Mouse (Mus musculus) spleen, adult 2 months (tissue): ENCODE measurements around the gene Syt1. TPM values are rescaled to one million over a fixed set of nuclear protein-coding genes. Genes with fewer than 3 reads are reported as not detected.

Experiments used
- DNase-seq, 2 experiments: peaks; one replicate each; pipeline versions ENCODE4 v3.0.0 to v3.0.0-alpha.2; 2012 to 2021; ENCODE audit warnings: low spot score in 2 of 2, low read depth in 1 of 2
- H3K27ac ChIP-seq: fragments of 200-500 bp; 2 replicates; pipeline ENCODE4 v1.5.1; 2012; ENCODE audit warnings: low read length, inconsistent platforms; ENCODE audit not compliant: insufficient read depth
- H3K27me3 ChIP-seq: fragments of 200-500 bp; 2 replicates; pipeline ENCODE4 v1.6.1; 2012; ENCODE audit warnings: mild to moderate bottlenecking, moderate library complexity, low read length, inconsistent platforms; ENCODE audit not compliant: control insufficient read depth, insufficient read depth
- H3K36me3 ChIP-seq: fragments of 200-500 bp; 2 replicates; pipeline ENCODE4 v1.6.1; 2012; ENCODE audit warnings: mild to moderate bottlenecking, low read length, inconsistent platforms; ENCODE audit not compliant: control insufficient read depth, insufficient read depth
- H3K4me1 ChIP-seq: fragments of 200-500 bp; 2 replicates; pipeline ENCODE4 v1.6.1; 2011; ENCODE audit warnings: inconsistent platforms; ENCODE audit not compliant: control insufficient read depth, insufficient read depth, insufficient read length
- H3K4me3 ChIP-seq: fragments of 200-500 bp; 2 replicates; pipeline ENCODE4 v1.5.1; 2011; ENCODE audit warnings: mild to moderate bottlenecking, inconsistent platforms; ENCODE audit not compliant: insufficient read depth, insufficient read length; ENCODE audit errors: extremely low read depth
- CTCF ChIP-seq: fragments of 200-500 bp; IDR thresholded peaks from 2 replicates; pipeline ENCODE4 v1.5.1; 2011; ENCODE audit warnings: mild to moderate bottlenecking, inconsistent platforms; ENCODE audit not compliant: insufficient read depth, insufficient read length, insufficient replicate concordance; ENCODE audit errors: extremely low read depth
- POLR2A ChIP-seq: fragments of 200-500 bp; IDR thresholded peaks from 2 replicates; pipeline ENCODE4 v1.6.1; 2011; ENCODE audit warnings: low read depth, low read length, inconsistent platforms
- WGBS: fragments of 180-500 bp; shearing (Covaris S2); methylation state at CpG from one replicate; pipeline ENCODE4 v1.1.7; 2018; 5-methylcytosine and 5-hydroxymethylcytosine counted together
- polyA plus RNA-seq: library from polyadenylated mRNA; depleted of rRNA; stranded (reverse); fragments of >200 nt; gene quantifications from 2 replicates; pipeline ENCODE4 v1.2.3, GENCODE M21; 2012

The Syt1 gene
- polyA plus RNA-seq, 1 experiment: 0.44 TPM

DNA sequence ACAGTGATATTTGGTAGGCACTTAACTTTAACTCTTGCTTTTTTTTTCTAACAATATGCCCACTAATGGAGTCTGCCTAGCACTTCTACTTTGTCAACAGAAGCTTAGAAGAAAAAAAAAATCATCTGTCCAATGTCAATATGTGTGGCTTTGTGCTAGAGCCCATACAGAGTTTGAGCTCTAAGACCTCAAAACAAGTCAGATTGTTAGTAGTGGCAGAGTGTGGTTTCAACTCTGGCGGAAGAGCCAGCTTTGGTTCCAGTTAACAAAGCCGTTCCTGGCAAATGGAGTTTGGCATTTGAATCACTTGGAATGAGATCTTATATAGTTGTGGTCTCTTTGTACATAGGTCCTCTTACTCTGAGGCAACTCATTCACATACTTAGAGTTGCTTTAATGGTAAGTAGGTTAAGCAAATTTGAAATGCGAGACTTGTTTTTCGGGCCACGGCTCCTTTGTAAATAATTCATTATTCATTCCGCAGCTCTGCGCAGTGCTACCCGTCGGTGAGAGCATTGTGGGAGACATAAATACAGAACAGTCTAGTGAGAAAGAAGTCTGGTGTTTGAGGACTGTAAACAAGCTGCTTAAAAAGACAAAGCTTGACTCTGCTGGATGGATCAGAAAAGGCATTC, 429.9 kb downstream of the Syt1 start:
- TF ChIP-seq POLR2A (no peak), CTCF (no peak)
- Histone ChIP-seq H3K36me3 (no peaks in the 10 kb centered on the region), H3K4me1 (no peaks in the 10 kb centered on the region), H3K27ac (no peak overlapping the region), H3K27me3 (no peaks in the 10 kb centered on the region), H3K4me3 (no peak overlapping the region)
- 90% methylated on average over 9 of the region's 9 CpGs for WGBS
- DNase-seq: no peak

GRCm38 (mm10) chr10:108579396-108579795, 431.4 kb downstream of the Syt1 start:
- Histone ChIP-seq H3K27me3 (no peaks in the 10 kb centered on the region), H3K4me1 (no peaks in the 10 kb centered on the region), H3K27ac (no peak overlapping the region), H3K36me3 (no peaks in the 10 kb centered on the region), H3K4me3 (no peak overlapping the region)
- WGBS: 86% methylated on average over 4 of the region's 4 CpGs
- DNase-seq: no peak
- no peak for TF ChIP-seq POLR2A
- TF ChIP-seq CTCF: no peak

DNA sequence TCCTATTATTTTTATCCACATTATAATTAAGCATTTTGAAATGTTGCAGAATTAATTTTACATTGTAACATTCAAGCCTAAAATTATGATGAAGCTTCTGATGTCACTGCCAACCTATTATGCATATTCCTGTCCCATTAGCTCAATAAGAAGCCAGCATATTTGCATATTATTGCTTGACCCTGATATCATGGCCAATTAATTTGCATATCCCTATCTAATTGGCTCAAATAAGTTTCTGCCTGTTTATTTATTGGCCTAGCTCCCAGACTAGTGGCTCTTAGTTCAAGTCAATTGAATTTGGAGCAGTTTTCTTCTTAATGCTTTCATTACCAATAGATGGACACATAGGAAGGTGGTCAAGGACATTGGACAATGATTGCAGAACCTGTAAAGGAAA, 433.2 kb downstream of the Syt1 start:
- DNase-seq: no peak
- TF ChIP-seq POLR2A (no peak), CTCF (no peak)
- no peak overlapping the region for H3K4me3 ChIP-seq
- H3K27ac ChIP-seq: no peak overlapping the region
- no peaks in the 10 kb centered on the region for H3K27me3 ChIP-seq
- no peaks in the 10 kb centered on the region for H3K36me3 ChIP-seq
- no peaks in the 10 kb centered on the region for H3K4me1 ChIP-seq

DNA sequence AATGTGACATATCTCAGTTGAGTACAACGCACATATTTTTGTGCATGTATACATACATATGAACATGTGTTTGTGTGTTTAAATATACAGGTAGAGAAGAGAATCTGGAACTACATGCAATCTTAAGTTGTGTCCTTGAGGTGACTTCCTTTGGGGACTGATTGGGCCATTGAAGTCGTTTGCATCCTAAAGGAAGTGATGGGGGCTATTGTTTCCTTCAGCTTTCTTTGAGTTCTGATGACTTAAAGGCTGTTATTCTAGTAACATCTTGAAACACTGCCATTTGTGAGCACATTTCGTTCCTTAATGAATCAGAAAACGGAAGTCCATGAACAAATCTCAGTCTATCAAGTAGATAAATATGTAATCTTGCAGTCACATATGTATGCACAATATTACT, 438.0 kb downstream of the Syt1 start:
- TF ChIP-seq POLR2A (no peak), CTCF (no peak)
- no peak for DNase-seq
- no peaks in the 10 kb centered on the region for H3K36me3 ChIP-seq
- no peaks in the 10 kb centered on the region for H3K4me1 ChIP-seq
- H3K27me3 ChIP-seq: no peaks in the 10 kb centered on the region
- H3K27ac ChIP-seq: no peak overlapping the region
- 61% methylated on average over 4 of the region's 4 CpGs for WGBS
- H3K4me3 ChIP-seq: no peak overlapping the region

- no peak for DNase-seq
- TF ChIP-seq POLR2A (no peak), CTCF (no peak)
- WGBS: 90% methylated on average over 5 of the region's 5 CpGs
- Histone ChIP-seq H3K36me3 (no peaks in the 10 kb centered on the region), H3K4me3 (no peak overlapping the region), H3K4me1 (no peaks in the 10 kb centered on the region), H3K27me3 (no peaks in the 10 kb centered on the region), H3K27ac (no peak overlapping the region)
These were observed 439.7 kb downstream of the Syt1 start for GRCm38 (mm10) chr10:108571104-108571503.

- Histone ChIP-seq H3K27me3 (no peaks in the 10 kb centered on the region), H3K36me3 (no peaks in the 10 kb centered on the region), H3K4me3 (no peak overlapping the region), H3K4me1 (no peaks in the 10 kb centered on the region), H3K27ac (no peak overlapping the region)
- WGBS: 87% methylated on average over 6 of the region's 6 CpGs
- no peak for DNase-seq
- no peak for TF ChIP-seq CTCF
- TF ChIP-seq POLR2A: no peak
These were observed 441.1 kb downstream of the Syt1 start for GRCm38 (mm10) chr10:108569568-108570139.

DNA sequence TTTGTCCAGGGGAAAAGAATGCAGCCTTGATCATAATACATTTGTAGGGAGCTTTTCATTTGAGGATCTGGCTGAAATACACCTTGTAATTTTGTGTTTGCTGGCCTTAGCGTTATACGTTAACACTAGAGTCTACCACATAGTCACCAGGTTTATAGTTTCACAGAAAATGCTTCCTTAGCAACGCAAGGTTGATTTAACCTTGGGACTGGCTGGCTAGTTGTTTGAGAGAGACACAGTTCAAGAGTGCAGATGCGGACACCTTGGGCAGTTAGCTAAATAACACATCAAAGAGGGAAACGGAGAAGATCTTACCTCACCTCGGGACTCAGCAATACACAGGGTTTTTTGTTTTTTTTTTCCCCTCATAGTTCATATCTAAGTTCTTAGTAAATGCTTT, 441.9 kb downstream of the Syt1 start:
- Histone ChIP-seq H3K27me3 (no peaks in the 10 kb centered on the region), H3K4me3 (no peak overlapping the region), H3K4me1 (no peaks in the 10 kb centered on the region), H3K27ac (no peak overlapping the region), H3K36me3 (no peaks in the 10 kb centered on the region)
- no peak for DNase-seq
- WGBS: 90% methylated on average over 6 of the region's 6 CpGs
- TF ChIP-seq CTCF (no peak), POLR2A (no peak)
